Mouse (Mus musculus) liver, postnatal 0 days (tissue): ENCODE results near the gene Cops9. TPM values are rescaled to one million over a fixed set of nuclear protein-coding genes. Genes with fewer than 3 reads are reported as not detected.

Experiments
- ATAC-seq: fragments of 200-750 bp; cut with Nextera tagmentation; 2 replicates; pipeline ENCODE4 v1.8.0; 2017; ENCODE audit warnings: mild to moderate bottlenecking, moderate library complexity
- DNase-seq: peaks from one replicate; pipeline ENCODE4 v3.0.0-alpha.2; 2016
- H3K27ac ChIP-seq: fragments of 300-500 bp; sonication (generic); 2 replicates; pipeline ENCODE4 v1.5.1; 2014; ENCODE audit warnings: antibody characterized with exemption, moderate library complexity, mild to moderate bottlenecking, low read depth
- H3K27me3 ChIP-seq: fragments of 300-500 bp; sonication (generic); 2 replicates; pipeline ENCODE4 v1.6.1; 2014; ENCODE audit warnings: low read length, control low read depth, mixed read lengths; ENCODE audit not compliant: insufficient read depth
- H3K36me3 ChIP-seq: fragments of 300-500 bp; sonication (generic); replicated peaks from 2 replicates; pipeline ENCODE4 v1.6.1; 2014; ENCODE audit warnings: mild to moderate bottlenecking, control low read depth, low read length, moderate library complexity, mixed read lengths; ENCODE audit not compliant: insufficient read depth
- H3K4me1 ChIP-seq: fragments of 300-500 bp; sonication (generic); 2 replicates; pipeline ENCODE4 v1.6.1; 2014; ENCODE audit warnings: antibody characterized with exemption, mild to moderate bottlenecking, control low read depth; ENCODE audit not compliant: insufficient read depth
- H3K4me2 ChIP-seq: fragments of 300-500 bp; sonication (generic); 2 replicates; pipeline ENCODE4 v1.6.1; 2014; ENCODE audit warnings: low read depth, mild to moderate bottlenecking, low read length, moderate library complexity, mixed read lengths
- H3K4me3 ChIP-seq: fragments of 300-500 bp; sonication (generic); 2 replicates; pipeline ENCODE4 v1.5.1; 2014; ENCODE audit warnings: low read depth, low read length
- H3K9ac ChIP-seq: fragments of 300-500 bp; sonication (generic); replicated peaks from 2 replicates; pipeline ENCODE4 v1.6.1; 2014; ENCODE audit warnings: mild to moderate bottlenecking, moderate library complexity
- H3K9me3 ChIP-seq: fragments of 300-500 bp; sonication (generic); 2 replicates; pipeline ENCODE4 v1.6.1; 2016; ENCODE audit warnings: mild to moderate bottlenecking, control low read depth, low read length, mixed read lengths
- CTCF ChIP-seq: sonication (generic); IDR thresholded peaks from 2 replicates; pipeline ENCODE4 v1.5.1; 2016; ENCODE audit warnings: antibody characterized with exemption, low read depth
- EP300 ChIP-seq: IDR thresholded peaks from 2 replicates; pipeline ENCODE4 v1.6.1; 2016; ENCODE audit warnings: antibody characterized with exemption, low read depth, mild to moderate bottlenecking
- WGBS: fragments of 180-500 bp; shearing (Covaris S2); extraction: QIAGEN DNeasy Blood & Tissue Kit; methylation state at CpG from one replicate; pipeline ENCODE4 v1.1.7; 2014; ENCODE audit not compliant: insufficient replicate concordance; 5-methylcytosine and 5-hydroxymethylcytosine counted together
- polyA plus RNA-seq: library from polyadenylated mRNA; unstranded; fragments of >200 nt; fragmentation: Nextera tagmentation; extraction: Ambion mirVana; gene quantifications from 2 replicates; pipeline ENCODE4 v1.2.1, GENCODE M21; 2015

Cops9 gene
- polyA plus RNA-seq, 1 experiment from 2014 or later: 222 TPM

DNA sequence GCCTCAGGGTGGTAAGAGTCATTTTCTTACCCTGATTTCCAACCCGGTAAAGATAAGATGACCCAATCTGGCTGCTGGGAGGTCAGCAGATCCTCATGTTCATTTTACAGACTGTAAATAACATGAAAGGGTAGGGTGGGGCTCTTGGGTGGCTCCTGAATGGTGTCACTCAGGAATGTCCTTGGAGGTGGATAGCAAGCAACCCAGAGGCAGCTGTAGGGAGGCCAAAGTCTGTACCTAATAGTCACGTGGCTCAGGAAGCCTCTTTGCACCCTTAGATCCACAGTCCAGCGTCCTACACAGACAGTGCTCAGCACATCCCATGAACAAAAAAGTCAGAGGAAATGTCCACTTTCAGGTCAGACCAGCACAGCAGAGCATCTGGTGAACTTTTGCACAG lies 45.8 kb downstream of the Cops9 start:
- Histone ChIP-seq H3K9me3 (no peaks in the 10 kb centered on the region), H3K4me1 (no peaks in the 10 kb centered on the region), H3K27ac (no peak overlapping the region), H3K27me3 (no peaks in the 10 kb centered on the region), H3K4me2 (no peak overlapping the region), H3K9ac (no peak overlapping the region), H3K4me3 (no peak overlapping the region), H3K36me3 (no peaks in the 10 kb centered on the region)
- no peak for DNase-seq
- TF ChIP-seq CTCF (no peak), EP300 (no peak)
- 61% methylated on average over 3 of the region's 3 CpGs for WGBS
- no peak for ATAC-seq

- Histone ChIP-seq H3K4me2 (no peak within 1 kb of the TSS), H3K27me3 (no peaks in the 10 kb centered on the region), H3K36me3 (no peaks in the 10 kb centered on the region), H3K4me3 (no peak within 1 kb of the TSS), H3K9ac (no peak within 1 kb of the TSS), H3K9me3 (no peaks in the 10 kb centered on the region), H3K27ac (no peak within 1 kb of the TSS), H3K4me1 (no peaks in the 10 kb centered on the region)
- TF ChIP-seq EP300 (no peak), CTCF (no peak)
- DNase-seq (no peak), ATAC-seq (no peak)
Measured at GRCm38 (mm10) chr1:92594111-92594510, 47.7 kb downstream of the Cops9 start, which contains the start of gene Olfr1411. Gene Olfr1411, plus strand, starts transcription at chr1:92594411.

Other genes with a start within 250 kb of the Cops9 start
- gene Ndufa10, start 168.1 kb downstream of the Cops9 start, polyA plus RNA-seq: 204 and 210 TPM in 2 replicates
- not detected in 2 replicates for gene Olfr1416, start 156.9 kb downstream of the Cops9 start, polyA plus RNA-seq
- not detected in 2 replicates for gene Olfr1415, start 145.9 kb downstream of the Cops9 start, polyA plus RNA-seq
- not detected in 2 replicates for gene Olfr1414, start 123.3 kb downstream of the Cops9 start, polyA plus RNA-seq
- gene Olfr1413, start 70.7 kb downstream of the Cops9 start, polyA plus RNA-seq: not detected in 2 replicates
- not detected in 2 replicates for gene Olfr1412, start 56.2 kb downstream of the Cops9 start, polyA plus RNA-seq
- not detected in 2 replicates for gene Olfr1411, start 47.6 kb downstream of the Cops9 start, polyA plus RNA-seq
- not detected in 2 replicates for gene Olfr1410, start 36.2 kb downstream of the Cops9 start, polyA plus RNA-seq
- gene Olfr12, start 24.2 kb downstream of the Cops9 start, polyA plus RNA-seq: not detected in 2 replicates
- gene Otos, start 6.9 kb upstream of the Cops9 start, polyA plus RNA-seq: 0.16 TPM in 1 of 2 replicates, not detected in the other
- gene Gpc1, start 189.7 kb upstream of the Cops9 start, polyA plus RNA-seq: 3.3 and 3.8 TPM in 2 replicates